Mouse (Mus musculus): ENCODE results near the gene Atp2b4. TPM values are rescaled to one million over a fixed set of nuclear protein-coding genes. Genes with fewer than 3 reads are reported as not detected.
A peak's percentile ranks its signal among the peaks of the same experiment; 100 is the strongest.

Atp2b4 gene
- polyA plus RNA-seq, 1 experiment from 2014 or later = 12.7 TPM

DNA sequence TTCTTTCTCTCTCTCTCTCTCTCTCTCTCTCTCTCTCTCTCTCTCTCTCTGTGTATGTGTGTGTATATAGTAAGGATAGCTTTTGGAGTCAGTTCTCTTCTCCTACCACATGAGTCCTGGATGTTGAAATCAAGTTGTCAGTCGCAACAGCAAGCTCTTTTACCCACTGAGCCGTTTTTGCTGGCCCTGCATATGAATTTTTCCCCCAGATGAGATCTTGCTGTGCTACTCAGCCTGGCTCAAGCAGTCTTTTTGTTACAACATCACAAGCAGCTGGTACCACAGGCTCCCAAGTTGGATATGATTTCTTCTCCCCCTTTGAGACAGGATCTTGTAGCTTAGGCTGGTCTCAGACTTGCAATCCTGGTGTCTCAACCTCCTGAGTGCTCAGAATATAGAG lies 17.7 kb upstream of the Atp2b4 start:
- Histone ChIP-seq H3K4me1 (ENCODE audit: insufficient read depth) (peaks cover 6% of the 10 kb centered on the region; the same call in 1 of the 2 replicates), H3K4me3 (ENCODE audit: low read depth, low read length) (no peak overlapping the region), H3K9ac (no peak overlapping the region), H3K27me3 (ENCODE audit: insufficient read depth, low read length) (no peaks in the 10 kb centered on the region; the same call in 1 of the 2 replicates), H3K36me3 (ENCODE audit: insufficient read depth) (no peaks in the 10 kb centered on the region), H3K27ac (ENCODE audit: low read depth) (no peak overlapping the region), H3K9me3 (ENCODE audit: low read depth, low read length) (no peaks in the 10 kb centered on the region), H3K4me2 (no peak overlapping the region)
- no peak for TF ChIP-seq CTCF (IDR thresholded peaks at IDR 0.05; ENCODE audit: low read depth)
- DNase-seq (no peak), ATAC-seq (ENCODE audit: insufficient read depth) (no peak)
- 79% methylated on average over 2 of the region's 2 CpGs for WGBS

DNA sequence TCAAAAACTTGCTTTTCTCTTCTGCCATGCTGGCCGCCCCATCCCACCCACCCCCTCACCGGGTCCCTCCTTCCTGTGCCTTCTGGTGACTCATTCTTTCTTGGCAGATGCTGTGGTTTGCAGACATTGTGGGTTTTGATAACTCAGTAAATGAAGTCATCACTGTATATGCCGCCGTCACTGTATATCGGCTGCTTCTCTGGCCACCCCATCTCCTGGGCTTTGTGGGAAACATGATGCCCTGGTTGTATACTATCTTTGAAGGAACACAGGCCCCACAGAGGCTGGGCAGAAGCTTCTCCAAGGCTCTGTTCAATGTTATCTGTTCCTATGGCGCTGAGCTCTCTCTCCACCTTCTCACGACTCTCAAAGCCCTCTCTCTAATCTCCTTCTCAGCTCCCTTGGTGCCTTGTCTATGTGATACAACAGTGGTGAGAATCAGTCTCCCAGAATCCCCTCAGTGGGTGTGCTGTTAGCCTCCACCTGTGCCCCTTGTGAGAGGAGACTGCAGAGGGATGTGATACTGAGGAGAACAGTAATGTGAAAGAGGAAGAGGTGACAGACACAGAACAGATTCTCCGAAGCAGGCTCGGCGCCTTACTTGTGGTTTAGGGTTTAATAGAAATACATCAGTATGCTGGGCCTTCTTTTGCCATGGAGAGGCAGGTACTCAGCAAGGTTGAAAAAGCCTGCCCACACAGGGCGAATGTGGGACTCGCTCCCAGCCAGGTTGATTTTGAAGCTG lies 15.1 kb upstream of the Atp2b4 start:
- H3K27ac ChIP-seq (ENCODE audit: low read depth) = no peak overlapping the region
- no peak for TF ChIP-seq CTCF (IDR thresholded peaks at IDR 0.05; ENCODE audit: low read depth)
- H3K27me3 ChIP-seq (ENCODE audit: insufficient read depth, low read length) = no peaks in the 10 kb centered on the region; the same call in 1 of the 2 replicates
- 55% methylated on average over 12 of the region's 12 CpGs for WGBS
- no peak overlapping the region for H3K4me3 ChIP-seq (ENCODE audit: low read depth, low read length)
- no peaks in the 10 kb centered on the region for H3K36me3 ChIP-seq (ENCODE audit: insufficient read depth)
- no peak overlapping the region for H3K9ac ChIP-seq
- DNase-seq (no peak), ATAC-seq (ENCODE audit: insufficient read depth) (no peak)
- no peaks in the 10 kb centered on the region for H3K9me3 ChIP-seq (ENCODE audit: low read depth, low read length)
- no peak overlapping the region for H3K4me2 ChIP-seq
- H3K4me1 ChIP-seq (ENCODE audit: insufficient read depth) = no peaks in the 10 kb centered on the region

DNA sequence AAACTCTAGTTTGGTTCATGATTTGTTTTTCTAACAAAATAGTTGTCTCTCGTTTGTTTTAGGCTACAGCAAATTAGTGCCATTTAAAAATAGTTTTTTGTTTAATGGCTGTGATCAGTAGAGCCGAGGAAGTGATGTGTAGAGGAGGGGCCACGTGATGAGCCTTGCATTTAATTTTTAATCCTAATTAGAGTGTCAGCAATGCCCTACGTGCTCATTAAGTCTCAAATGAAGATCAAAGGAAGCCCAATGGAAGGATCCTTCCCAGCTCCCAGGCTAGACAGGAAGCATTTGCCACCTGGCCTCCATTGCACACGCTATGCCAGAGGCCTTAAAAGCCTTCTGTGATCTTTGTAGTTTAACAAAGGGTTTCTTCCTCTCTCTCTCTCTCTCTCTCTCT lies 8.5 kb upstream of the Atp2b4 start:
- DNase-seq = no peak
- H3K27ac ChIP-seq (ENCODE audit: low read depth) = no peak overlapping the region
- no peaks in the 10 kb centered on the region for H3K36me3 ChIP-seq (ENCODE audit: insufficient read depth)
- no peak overlapping the region for H3K9ac ChIP-seq
- no peak overlapping the region for H3K4me3 ChIP-seq (ENCODE audit: low read depth, low read length)
- H3K9me3 ChIP-seq (ENCODE audit: low read depth, low read length) = no peaks in the 10 kb centered on the region
- no peak overlapping the region for H3K4me2 ChIP-seq
- 61% methylated on average over 5 of the region's 5 CpGs for WGBS
- ATAC-seq (ENCODE audit: insufficient read depth) = no peak
- TF ChIP-seq CTCF (IDR thresholded peaks at IDR 0.05; ENCODE audit: low read depth) = no peak
- no peaks in the 10 kb centered on the region for H3K27me3 ChIP-seq (ENCODE audit: insufficient read depth, low read length)
- H3K4me1 ChIP-seq (ENCODE audit: insufficient read depth) = no peaks in the 10 kb centered on the region

DNA sequence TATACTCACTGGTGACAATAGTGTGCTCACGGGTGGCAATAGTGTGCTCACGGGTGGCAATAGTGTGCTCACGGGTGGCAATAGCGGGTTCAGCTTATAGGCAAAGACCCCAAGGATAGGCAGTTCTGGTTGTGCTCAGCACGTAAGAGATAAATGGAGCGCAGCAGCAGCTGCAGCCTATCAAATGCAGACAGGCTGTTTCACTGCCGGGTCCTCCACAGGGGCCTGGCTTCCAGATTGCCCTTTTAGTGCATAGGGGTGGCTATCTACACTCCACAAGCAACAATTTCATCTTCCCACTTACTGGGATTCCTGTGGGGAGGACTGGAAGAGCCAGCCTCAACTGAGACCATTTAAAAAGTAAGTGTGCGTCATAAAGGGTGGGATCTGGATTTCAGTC lies 7.2 kb upstream of the Atp2b4 start:
- Histone ChIP-seq H3K4me1 (ENCODE audit: insufficient read depth) (no peaks in the 10 kb centered on the region), H3K27me3 (ENCODE audit: insufficient read depth, low read length) (no peaks in the 10 kb centered on the region), H3K36me3 (ENCODE audit: insufficient read depth) (no peaks in the 10 kb centered on the region), H3K9me3 (ENCODE audit: low read depth, low read length) (no peaks in the 10 kb centered on the region), H3K4me2 (no peak overlapping the region), H3K27ac (ENCODE audit: low read depth) (no peak overlapping the region), H3K9ac (no peak overlapping the region), H3K4me3 (ENCODE audit: low read depth, low read length) (no peak overlapping the region)
- TF ChIP-seq CTCF (IDR thresholded peaks at IDR 0.05; ENCODE audit: low read depth) = no peak
- DNase-seq (no peak), ATAC-seq (ENCODE audit: insufficient read depth) (no peak)
- WGBS = 71% methylated on average over 8 of the region's 8 CpGs

DNA sequence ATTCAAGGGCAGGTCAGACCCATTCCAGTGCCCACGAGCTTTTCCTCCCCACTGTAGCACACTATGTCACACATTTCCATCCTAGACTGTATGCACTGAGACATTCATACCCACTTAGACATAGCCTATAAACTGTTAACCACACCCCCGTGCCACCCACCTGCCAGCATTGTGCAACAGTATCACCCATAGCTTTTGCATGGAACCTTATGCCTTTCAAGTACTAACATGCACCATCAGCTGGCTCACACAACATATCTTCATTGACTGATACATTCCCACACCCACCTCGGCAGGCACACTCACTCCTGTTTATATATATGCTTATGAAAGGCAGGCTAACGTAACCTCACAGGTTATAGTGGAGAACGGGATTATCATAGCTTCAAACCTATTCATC lies 902 bp upstream of the Atp2b4 start:
- DNase-seq (no peak), ATAC-seq (ENCODE audit: insufficient read depth) (no peak)
- Histone ChIP-seq H3K36me3 (ENCODE audit: insufficient read depth) (no peaks in the 10 kb centered on the region), H3K27me3 (ENCODE audit: insufficient read depth, low read length) (no peaks in the 10 kb centered on the region), H3K9me3 (ENCODE audit: low read depth, low read length) (no peaks in the 10 kb centered on the region), H3K9ac (no peak overlapping the region), H3K27ac (ENCODE audit: low read depth) (no peak overlapping the region), H3K4me1 (ENCODE audit: insufficient read depth) (peaks cover 21% of the 10 kb centered on the region), H3K4me3 (ENCODE audit: low read depth, low read length) (no peak overlapping the region), H3K4me2 (peak overlapping the region; percentile 97; the same call in 1 of the 2 replicates)
- no peak for TF ChIP-seq CTCF (IDR thresholded peaks at IDR 0.05; ENCODE audit: low read depth)
- 48% methylated on average over 5 of the region's 5 CpGs for WGBS

DNA sequence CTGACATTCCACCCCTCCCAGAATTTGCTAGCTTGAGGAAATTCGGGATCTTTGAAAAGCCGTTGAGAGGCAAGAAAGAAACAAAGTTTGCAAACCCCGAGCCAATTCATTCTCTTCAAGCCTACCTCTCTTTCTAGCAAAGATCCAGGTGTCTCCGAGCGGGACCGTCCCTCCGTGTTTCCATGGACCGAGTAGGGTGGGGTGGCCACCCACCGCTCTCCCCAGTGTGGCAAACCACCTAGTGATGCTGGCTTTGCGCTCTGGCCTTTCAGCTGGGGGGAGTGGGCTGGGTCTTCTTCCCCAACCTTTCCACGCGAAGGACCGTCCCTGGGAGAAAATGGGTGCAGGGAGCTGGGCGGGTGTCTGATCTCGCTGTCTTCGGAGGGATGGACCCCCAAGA lies 329 bp downstream of the Atp2b4 start:
- Histone ChIP-seq H3K4me2 (peak overlapping the region; percentile 97), H3K9ac (peak overlapping the region; percentile 46), H3K27ac (ENCODE audit: low read depth) (peak overlapping the region; percentile 62), H3K4me3 (ENCODE audit: low read depth, low read length) (peak overlapping the region; percentile 62), H3K36me3 (ENCODE audit: insufficient read depth) (no peaks in the 10 kb centered on the region), H3K27me3 (ENCODE audit: insufficient read depth, low read length) (no peaks in the 10 kb centered on the region), H3K9me3 (ENCODE audit: low read depth, low read length) (no peaks in the 10 kb centered on the region), H3K4me1 (ENCODE audit: insufficient read depth) (peaks cover 21% of the 10 kb centered on the region)
- 1% methylated on average over 16 of the region's 16 CpGs for WGBS
- no peak for TF ChIP-seq CTCF (IDR thresholded peaks at IDR 0.05; ENCODE audit: low read depth)
- DNase-seq (peak; percentile 37), ATAC-seq (ENCODE audit: insufficient read depth) (peak; percentile 50)

DNA sequence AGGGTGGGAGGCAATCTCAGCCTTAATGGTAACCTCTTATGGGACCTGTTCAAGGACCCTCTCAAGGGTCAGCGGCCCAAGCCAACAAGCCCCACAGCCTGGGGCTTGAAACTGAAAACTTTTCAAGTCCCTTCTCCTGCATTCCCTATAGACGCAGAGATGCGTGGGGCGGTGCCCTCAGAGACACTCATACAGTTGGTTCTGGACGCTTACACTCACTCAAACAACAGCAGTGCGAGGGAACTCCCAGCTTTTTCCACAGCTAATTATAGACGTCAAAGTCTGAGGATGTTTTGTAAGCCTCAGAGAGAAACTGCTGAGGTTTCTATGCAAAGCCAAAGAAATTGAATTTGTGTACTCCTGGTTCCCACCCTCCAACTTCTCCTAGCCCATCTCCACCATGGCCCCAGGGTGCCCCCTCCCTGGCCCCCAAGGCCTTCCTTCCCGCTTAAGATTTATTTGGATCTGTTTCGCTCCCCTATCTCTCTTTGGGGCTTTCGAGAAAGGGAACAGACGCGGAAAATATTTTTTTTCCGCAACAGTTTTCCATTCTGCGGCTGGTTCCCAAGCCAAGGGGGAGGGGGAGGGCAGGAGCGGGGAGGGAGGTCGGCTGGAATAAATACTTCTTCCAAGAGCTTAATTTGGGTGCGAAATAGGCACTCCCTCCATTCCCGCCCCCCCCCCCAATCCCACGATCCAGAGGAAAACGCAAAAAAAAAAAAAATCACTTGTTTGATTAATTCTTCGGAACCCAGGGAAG lies 975 bp downstream of the Atp2b4 start:
- Histone ChIP-seq H3K4me3 (ENCODE audit: low read depth, low read length) (peak overlapping the region; percentile 62), H3K9me3 (ENCODE audit: low read depth, low read length) (no peaks in the 10 kb centered on the region), H3K36me3 (ENCODE audit: insufficient read depth) (no peaks in the 10 kb centered on the region), H3K27me3 (ENCODE audit: insufficient read depth, low read length) (no peaks in the 10 kb centered on the region), H3K4me1 (ENCODE audit: insufficient read depth) (peaks cover 21% of the 10 kb centered on the region), H3K4me2 (peak overlapping the region; percentile 97), H3K27ac (ENCODE audit: low read depth) (peak overlapping the region; percentile 62; the same call in 1 of the 2 replicates), H3K9ac (peak overlapping the region; percentile 46)
- no peak for TF ChIP-seq CTCF (IDR thresholded peaks at IDR 0.05; ENCODE audit: low read depth)
- DNase-seq (peak; percentile 72), ATAC-seq (ENCODE audit: insufficient read depth) (no peak)
- WGBS = 2% methylated on average over 21 of the region's 21 CpGs
